Mouse (Mus musculus): Measurements from ENCODE around the gene Spata2. TPM values are rescaled to one million over a fixed set of nuclear protein-coding genes. Genes with fewer than 3 reads are reported as not detected.

The Spata2 gene
- polyA plus RNA-seq, 1 experiment, result 60.6 TPM

GRCm38 (mm10) chr2:167506546-167507260 lies 14.0 kb upstream of the Spata2 start:
- WGBS, result 98% methylated on average over 10 of the region's 10 CpGs
- no peak overlapping the region for H3K27ac ChIP-seq (ENCODE audit: control insufficient read depth, insufficient read depth, low read length)

GRCm38 (mm10) chr2:167505127-167505526 lies 12.4 kb upstream of the Spata2 start:
- peaks cover 18% of the 10 kb centered on the region for H3K36me3 ChIP-seq (ENCODE audit: control insufficient read depth, insufficient read depth, low read length)
- 5% methylated on average over 3 of the region's 3 CpGs for WGBS
- peak overlapping the region; percentile 21; the same call in 1 of the 2 replicates for H3K4me3 ChIP-seq (ENCODE audit: control insufficient read depth, insufficient read depth, low read length)
- H3K27ac ChIP-seq (ENCODE audit: control insufficient read depth, insufficient read depth, low read length), result peak overlapping the region; percentile 89
- peaks cover 35% of the 10 kb centered on the region for H3K4me1 ChIP-seq (replicated peaks; ENCODE audit: control insufficient read depth, insufficient read depth, low read length)
- H3K27me3 ChIP-seq (ENCODE audit: control insufficient read depth, insufficient read depth, low read length), result no peaks in the 10 kb centered on the region
- DNase-seq, result peak; percentile 26
- TF ChIP-seq POLR2A (IDR thresholded peaks at IDR 0.05; ENCODE audit: control insufficient read depth, extremely low read depth, insufficient read depth, low read length, poor library complexity) (no peak), CTCF (IDR thresholded peaks at IDR 0.05; ENCODE audit: borderline replicate concordance, control insufficient read depth, extremely low read depth, insufficient read depth, low read length, poor library complexity) (no peak)

More at GRCm38 (mm10) chr2:167506546-167507260, 14.0 kb upstream of the Spata2 start:
- Histone ChIP-seq H3K27me3 (ENCODE audit: control insufficient read depth, insufficient read depth, low read length) (no peaks in the 10 kb centered on the region), H3K4me1 (replicated peaks; ENCODE audit: control insufficient read depth, insufficient read depth, low read length) (peaks cover 43% of the 10 kb centered on the region), H3K4me3 (ENCODE audit: control insufficient read depth, insufficient read depth, low read length) (no peak overlapping the region), H3K36me3 (ENCODE audit: control insufficient read depth, insufficient read depth, low read length) (peaks cover 27% of the 10 kb centered on the region)
- no peak for DNase-seq
- no peak for TF ChIP-seq POLR2A (IDR thresholded peaks at IDR 0.05; ENCODE audit: control insufficient read depth, extremely low read depth, insufficient read depth, low read length, poor library complexity)
- no peak for TF ChIP-seq CTCF (IDR thresholded peaks at IDR 0.05; ENCODE audit: borderline replicate concordance, control insufficient read depth, extremely low read depth, insufficient read depth, low read length, poor library complexity)

- TF ChIP-seq POLR2A (IDR thresholded peaks at IDR 0.05; ENCODE audit: control insufficient read depth, extremely low read depth, insufficient read depth, low read length, poor library complexity), result no peak
- TF ChIP-seq CTCF (IDR thresholded peaks at IDR 0.05; ENCODE audit: borderline replicate concordance, control insufficient read depth, extremely low read depth, insufficient read depth, low read length, poor library complexity), result no peak
- Histone ChIP-seq H3K27ac (ENCODE audit: control insufficient read depth, insufficient read depth, low read length) (peak overlapping the region; percentile 71), H3K27me3 (ENCODE audit: control insufficient read depth, insufficient read depth, low read length) (no peaks in the 10 kb centered on the region), H3K4me3 (ENCODE audit: control insufficient read depth, insufficient read depth, low read length) (peak overlapping the region; percentile 84), H3K36me3 (ENCODE audit: control insufficient read depth, insufficient read depth, low read length) (peaks cover 13% of the 10 kb centered on the region), H3K4me1 (replicated peaks; ENCODE audit: control insufficient read depth, insufficient read depth, low read length) (peaks cover 28% of the 10 kb centered on the region)
- WGBS, result 1% methylated on average over 32 of the region's 32 CpGs
- peak; percentile 73 for DNase-seq
These were observed 11.2 kb upstream of the Spata2 start for GRCm38 (mm10) chr2:167503896-167504349.

GRCm38 (mm10) chr2:167503253-167503895 lies 10.7 kb upstream of the Spata2 start:
- Histone ChIP-seq H3K4me3 (ENCODE audit: control insufficient read depth, insufficient read depth, low read length) (peak overlapping the region; percentile 84), H3K27me3 (ENCODE audit: control insufficient read depth, insufficient read depth, low read length) (no peaks in the 10 kb centered on the region), H3K4me1 (replicated peaks; ENCODE audit: control insufficient read depth, insufficient read depth, low read length) (peaks cover 28% of the 10 kb centered on the region), H3K27ac (ENCODE audit: control insufficient read depth, insufficient read depth, low read length) (peak overlapping the region; percentile 58), H3K36me3 (ENCODE audit: control insufficient read depth, insufficient read depth, low read length) (peaks cover 7% of the 10 kb centered on the region; the same call in 1 of the 2 replicates)
- DNase-seq, result peak; percentile 93
- WGBS, result under 1% methylated on average over 83 of the region's 85 CpGs
- TF ChIP-seq CTCF (IDR thresholded peaks at IDR 0.05; ENCODE audit: borderline replicate concordance, control insufficient read depth, extremely low read depth, insufficient read depth, low read length, poor library complexity), result 0 out of 2 replicates have a peak, but pooled peaks have one; percentile 31
- TF ChIP-seq POLR2A (IDR thresholded peaks at IDR 0.05; ENCODE audit: control insufficient read depth, extremely low read depth, insufficient read depth, low read length, poor library complexity), result peak; percentile 80

- TF ChIP-seq CTCF (IDR thresholded peaks at IDR 0.05; ENCODE audit: borderline replicate concordance, control insufficient read depth, extremely low read depth, insufficient read depth, low read length, poor library complexity), result no peak
- no peak for TF ChIP-seq POLR2A (IDR thresholded peaks at IDR 0.05; ENCODE audit: control insufficient read depth, extremely low read depth, insufficient read depth, low read length, poor library complexity)
- H3K36me3 ChIP-seq (ENCODE audit: control insufficient read depth, insufficient read depth, low read length), result peaks cover 3% of the 10 kb centered on the region; the same call in 1 of the 2 replicates
- no peaks in the 10 kb centered on the region for H3K27me3 ChIP-seq (ENCODE audit: control insufficient read depth, insufficient read depth, low read length)
- peak overlapping the region; percentile 84 for H3K4me3 ChIP-seq (ENCODE audit: control insufficient read depth, insufficient read depth, low read length)
- 36% methylated on average over 13 of the region's 13 CpGs for WGBS
- DNase-seq, result no peak
- peaks cover 25% of the 10 kb centered on the region for H3K4me1 ChIP-seq (replicated peaks; ENCODE audit: control insufficient read depth, insufficient read depth, low read length)
- peak overlapping the region; percentile 58 for H3K27ac ChIP-seq (ENCODE audit: control insufficient read depth, insufficient read depth, low read length)
These were observed 10.0 kb upstream of the Spata2 start for GRCm38 (mm10) chr2:167502554-167503252.

GRCm38 (mm10) chr2:167497272-167497671 lies 4.6 kb upstream of the Spata2 start:
- TF ChIP-seq POLR2A (IDR thresholded peaks at IDR 0.05; ENCODE audit: control insufficient read depth, extremely low read depth, insufficient read depth, low read length, poor library complexity) (no peak), CTCF (IDR thresholded peaks at IDR 0.05; ENCODE audit: borderline replicate concordance, control insufficient read depth, extremely low read depth, insufficient read depth, low read length, poor library complexity) (no peak)
- 78% methylated on average over 5 of the region's 5 CpGs for WGBS
- Histone ChIP-seq H3K36me3 (ENCODE audit: control insufficient read depth, insufficient read depth, low read length) (no peaks in the 10 kb centered on the region), H3K4me1 (replicated peaks; ENCODE audit: control insufficient read depth, insufficient read depth, low read length) (peaks cover 4% of the 10 kb centered on the region; the same call in 1 of the 2 replicates), H3K4me3 (ENCODE audit: control insufficient read depth, insufficient read depth, low read length) (no peak overlapping the region), H3K27me3 (ENCODE audit: control insufficient read depth, insufficient read depth, low read length) (no peaks in the 10 kb centered on the region), H3K27ac (ENCODE audit: control insufficient read depth, insufficient read depth, low read length) (no peak overlapping the region)
- DNase-seq, result peak; percentile 75

Data from thymus, adult 2 months (tissue).